Mouse (Mus musculus) MEL (cell line): ENCODE measurements around the gene Nf1. TPM values are rescaled to one million over a fixed set of nuclear protein-coding genes. Genes with fewer than 3 reads are reported as not detected.

ENCODE experiments used
- DNase-seq: peaks from one replicate; pipeline ENCODE4 v3.0.0; 2011; ENCODE audit warnings: low read depth, low spot score
- H3K27ac ChIP-seq: 2 replicates; pipeline ENCODE4 v1.5.1; 2012; ENCODE audit warnings: low read depth, mild to moderate bottlenecking, control low read depth, low read length, moderate library complexity; ENCODE audit not compliant: control insufficient read depth
- H3K27me3 ChIP-seq, 2 experiments: fragments of 150-350 bp in 1 of 2; sonication (generic) in 1 of 2; 2 replicates each; pipeline ENCODE4 v1.6.1; 2012; ENCODE audit warnings: low read length in 2 of 2, mild to moderate bottlenecking in 2 of 2, improper control_type of control experiment in 1 of 2, moderate library complexity in 1 of 2; ENCODE audit not compliant: insufficient read depth in 2 of 2, control insufficient read depth in 1 of 2
- H3K36me3 ChIP-seq, 2 experiments: 2 replicates each; pipeline ENCODE4 v1.6.1; 2012 to 2014; ENCODE audit warnings: low read length in 2 of 2, improper control_type of control experiment in 1 of 2, inconsistent platforms in 1 of 2, mild to moderate bottlenecking in 1 of 2; ENCODE audit not compliant: insufficient read depth in 2 of 2, control insufficient read depth in 1 of 2
- H3K4me1 ChIP-seq, 2 experiments: fragments of 150-350 bp in 1 of 2; sonication (generic) in 1 of 2; 2 replicates each; pipeline ENCODE4 v1.6.1; 2012; ENCODE audit warnings: low read length in 2 of 2, improper control_type of control experiment in 1 of 2, mild to moderate bottlenecking in 1 of 2; ENCODE audit not compliant: insufficient read depth in 2 of 2, control insufficient read depth in 1 of 2
- H3K4me3 ChIP-seq, 2 experiments: fragments of 150-350 bp in 1 of 2; sonication (generic) in 1 of 2; 2 replicates each; pipeline ENCODE4 v1.5.1; 2012; ENCODE audit warnings: low read depth in 2 of 2, low read length in 2 of 2, mild to moderate bottlenecking in 2 of 2, moderate library complexity in 2 of 2, control low read depth in 1 of 2, improper control_type of control experiment in 1 of 2; ENCODE audit not compliant: control insufficient read depth in 1 of 2, insufficient read depth in 1 of 2
- H3K79me2 ChIP-seq: 2 replicates; pipeline ENCODE4 v1.6.1; 2012; ENCODE audit warnings: mild to moderate bottlenecking, low read length, moderate library complexity; ENCODE audit not compliant: control insufficient read depth, poor library complexity, insufficient read depth
- H3K9ac ChIP-seq: 2 replicates; pipeline ENCODE4 v1.6.1; 2012; ENCODE audit warnings: low read depth, mild to moderate bottlenecking, control low read depth, low read length, moderate library complexity; ENCODE audit not compliant: control insufficient read depth, poor library complexity, severe bottlenecking
- H3K9me3 ChIP-seq: fragments of 150-350 bp; sonication (generic); replicated peaks from 2 replicates; pipeline ENCODE4 v1.6.1; 2012; ENCODE audit warnings: mild to moderate bottlenecking, low read length, improper control_type of control experiment, moderate library complexity; ENCODE audit not compliant: insufficient read depth
- BHLHE40 ChIP-seq: IDR thresholded peaks from 2 replicates; pipeline ENCODE4 v1.6.1; 2012; ENCODE audit warnings: low read depth, mild to moderate bottlenecking, inconsistent platforms, low read length, improper control_type of control experiment, borderline replicate concordance
- CHD1 ChIP-seq: IDR thresholded peaks from 2 replicates; pipeline ENCODE4 v1.6.1; 2012; ENCODE audit warnings: low read depth, mild to moderate bottlenecking, inconsistent platforms, low read length, improper control_type of control experiment
- CTCF ChIP-seq, 3 experiments: IDR thresholded peaks in 2 of 3; conservative IDR thresholded peaks in 1 of 3; 2 replicates each; pipeline ENCODE4 v1.5.1; 2011 to 2012; ENCODE audit warnings: low read length in 3 of 3, low read depth in 2 of 3, mild to moderate bottlenecking in 2 of 3, improper control_type of control experiment in 1 of 3, inconsistent platforms in 1 of 3, mixed read lengths in 1 of 3, moderate library complexity in 1 of 3; ENCODE audit not compliant: control insufficient read depth in 1 of 3, insufficient read depth in 1 of 3, poor library complexity in 1 of 3, severe bottlenecking in 1 of 3
- ELF1 ChIP-seq: IDR thresholded peaks from 2 replicates; pipeline ENCODE4 v1.6.1; 2014; ENCODE audit warnings: low read depth, mild to moderate bottlenecking, inconsistent platforms, low read length, improper control_type of control experiment, moderate library complexity
- EP300 ChIP-seq, 2 experiments: IDR thresholded peaks; 2 replicates each; pipeline ENCODE4 v1.6.1; 2011; ENCODE audit warnings: improper control_type of control experiment in 2 of 2, low read length in 2 of 2, low read depth in 1 of 2, mild to moderate bottlenecking in 1 of 2
- HCFC1 ChIP-seq: IDR thresholded peaks from 2 replicates; pipeline ENCODE4 v1.6.1; 2012; ENCODE audit warnings: low read depth, mild to moderate bottlenecking, inconsistent platforms, low read length, improper control_type of control experiment, moderate library complexity
- JUND ChIP-seq: IDR thresholded peaks from 2 replicates; pipeline ENCODE4 v1.6.1; 2011; ENCODE audit warnings: low read depth, mild to moderate bottlenecking, improper control_type of control experiment, low read length
- MAFK ChIP-seq: IDR thresholded peaks from 2 replicates; pipeline ENCODE4 v1.6.1; 2011; ENCODE audit warnings: low read depth, mild to moderate bottlenecking, low read length, improper control_type of control experiment, borderline replicate concordance
- MAX ChIP-seq: IDR thresholded peaks from 2 replicates; pipeline ENCODE4 v1.6.1; 2011; ENCODE audit warnings: low read length, improper control_type of control experiment
- MEF2A ChIP-seq: IDR thresholded peaks from 2 replicates; pipeline ENCODE4 v1.6.1; 2014; ENCODE audit warnings: low read depth, mild to moderate bottlenecking, inconsistent platforms, low read length, improper control_type of control experiment; ENCODE audit not compliant: poor library complexity, insufficient replicate concordance, severe bottlenecking; ENCODE audit errors: extremely low read depth
- MXI1 ChIP-seq: IDR thresholded peaks from 2 replicates; pipeline ENCODE4 v1.6.1; 2011; ENCODE audit warnings: mild to moderate bottlenecking, low read depth, low read length, improper control_type of control experiment
- MYB ChIP-seq: IDR thresholded peaks from 2 replicates; pipeline ENCODE4 v1.6.1; 2011; ENCODE audit warnings: mild to moderate bottlenecking, low read depth, low read length, improper control_type of control experiment
- POLR2AphosphoS2 ChIP-seq: IDR thresholded peaks from 2 replicates; pipeline ENCODE4 v1.6.1; 2011; ENCODE audit warnings: low read length, improper control_type of control experiment
- RAD21 ChIP-seq: IDR thresholded peaks from 2 replicates; pipeline ENCODE4 v1.6.1; 2011; ENCODE audit warnings: mild to moderate bottlenecking, low read depth, low read length, improper control_type of control experiment
- RCOR1 ChIP-seq: IDR thresholded peaks from 2 replicates; pipeline ENCODE4 v1.6.1; 2012; ENCODE audit warnings: low read depth, mild to moderate bottlenecking, inconsistent platforms, low read length, improper control_type of control experiment
- SMC3 ChIP-seq: IDR thresholded peaks from 2 replicates; pipeline ENCODE4 v1.6.1; 2011; ENCODE audit warnings: low read depth, low read length, improper control_type of control experiment
- TAL1 ChIP-seq: IDR thresholded peaks from 2 replicates; pipeline ENCODE4 v1.6.1; 2012; ENCODE audit warnings: mild to moderate bottlenecking, inconsistent platforms, low read length, moderate library complexity, mixed read lengths
- TBP ChIP-seq: IDR thresholded peaks from 2 replicates; pipeline ENCODE4 v1.8.0; 2011; ENCODE audit warnings: low read depth, low read length, improper control_type of control experiment
- UBTF ChIP-seq: IDR thresholded peaks from 2 replicates; pipeline ENCODE4 v1.6.1; 2012; ENCODE audit warnings: low read depth, mild to moderate bottlenecking, inconsistent platforms, low read length, improper control_type of control experiment, moderate library complexity, borderline replicate concordance; ENCODE audit not compliant: insufficient read depth
- USF1 ChIP-seq: IDR thresholded peaks from 2 replicates; pipeline ENCODE4 v1.6.1; 2014; ENCODE audit warnings: low read depth, mild to moderate bottlenecking, inconsistent platforms, low read length, improper control_type of control experiment, moderate library complexity
- USF2 ChIP-seq, 2 experiments: IDR thresholded peaks; 2 replicates each; pipeline ENCODE4 v1.6.1; 2011 to 2012; ENCODE audit warnings: improper control_type of control experiment in 2 of 2, low read length in 2 of 2, borderline replicate concordance in 1 of 2, inconsistent platforms in 1 of 2, low read depth in 1 of 2, mild to moderate bottlenecking in 1 of 2; ENCODE audit not compliant: insufficient read depth in 1 of 2
- ZC3H11A ChIP-seq: IDR thresholded peaks from 2 replicates; pipeline ENCODE4 v1.6.1; 2012; ENCODE audit warnings: low read depth, mild to moderate bottlenecking, inconsistent platforms, low read length, improper control_type of control experiment
- ZNF384 ChIP-seq: IDR thresholded peaks from 2 replicates; pipeline ENCODE4 v1.6.1; 2012; ENCODE audit warnings: low read depth, mild to moderate bottlenecking, inconsistent platforms, low read length, improper control_type of control experiment
- polyA plus RNA-seq, 2 experiments: library from polyadenylated mRNA; stranded (reverse) in 1 of 2; unstranded in 1 of 2; fragments of >175 nt in 1 of 2; fragments of >200 nt in 1 of 2; gene quantifications; 2 replicates each; pipeline versions ENCODE4 v1.2.1 to v1.2.4; 2012; ENCODE audit warnings: low replicate concordance in 2 of 2, low read depth in 1 of 2; ENCODE audit not compliant: insufficient read length in 2 of 2, insufficient read depth in 1 of 2, missing spikeins in 1 of 2
- total RNA-seq: library from RNA; depleted of rRNA; stranded (reverse); fragments of 300-350 nt; gene quantifications from 2 replicates; pipeline ENCODE4 v1.2.3, GENCODE M21; 2012

Gene Nf1
- total and polyA plus RNA-seq, 3 experiments, result 13.2 to 108 (median 20.3) TPM

- Histone ChIP-seq H3K36me3 (peaks cover 0 to 16% of the 10 kb centered on the region in 2 experiments; a peak in 2 of 4 replicates), H3K27ac (no peak overlapping the region), H3K79me2 (no peaks in the 10 kb centered on the region), H3K4me3 (no peak overlapping the region), H3K9ac (no peak overlapping the region), H3K4me1 (no peaks in the 10 kb centered on the region), H3K9me3 (no peaks in the 10 kb centered on the region), H3K27me3 (no peaks in the 10 kb centered on the region)
- TF ChIP-seq CHD1 (no peak), RCOR1 (no peak), ELF1 (no peak), RAD21 (no peak), MAX (no peak), ZNF384 (no peak), POLR2AphosphoS2 (no peak)
- no peak for DNase-seq
Measured at GRCm38 (mm10) chr11:79570319-79570718, 230.8 kb downstream of the Nf1 start.

DNA sequence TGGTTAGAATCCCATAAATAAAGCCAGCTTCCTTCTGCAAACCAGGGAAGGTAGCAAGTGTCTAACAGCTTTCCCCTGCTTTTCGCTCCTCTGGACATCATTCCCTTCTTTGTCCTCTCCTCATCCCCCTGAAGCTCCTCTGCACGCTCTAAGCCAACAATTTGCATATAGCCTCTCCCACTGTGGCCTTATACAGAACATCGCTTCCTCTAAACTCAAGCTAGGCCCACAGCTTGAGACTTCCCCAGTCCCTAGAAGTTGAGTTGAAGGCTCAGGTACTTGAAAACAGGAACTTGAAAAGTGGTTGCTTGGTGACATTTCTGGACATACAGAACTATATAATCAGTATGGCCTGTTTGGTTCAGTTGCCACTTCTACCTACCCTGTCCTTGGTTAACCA lies 234.3 kb downstream of the Nf1 start:
- H3K27ac ChIP-seq, result no peak overlapping the region
- no peaks in the 10 kb centered on the region for H3K9me3 ChIP-seq
- no peaks in the 10 kb centered on the region for H3K27me3 ChIP-seq
- peaks cover 0 to 14% of the 10 kb centered on the region in 2 experiments; a peak in 2 of 4 replicates for H3K36me3 ChIP-seq
- no peak for TF ChIP-seq MEF2A
- no peak for TF ChIP-seq MAFK
- TF ChIP-seq CTCF (IDR thresholded peaks at IDR 0.05 in 2 of 3, conservative IDR thresholded peaks at IDR 0.05 in 1 of 3; ENCODE audit: control insufficient read depth in 1 of 3, insufficient read depth in 1 of 3, low read depth in 2 of 3, low read length in 3 of 3, poor library complexity in 1 of 3, severe bottlenecking in 1 of 3), result no peak
- TF ChIP-seq JUND, result no peak
- TF ChIP-seq ZC3H11A, result no peak
- no peak for TF ChIP-seq MYB
- no peak for TF ChIP-seq MAX
- TF ChIP-seq UBTF, result no peak
- no peak for TF ChIP-seq EP300 (IDR thresholded peaks at IDR 0.05; ENCODE audit: low read depth in 1 of 2, low read length in 2 of 2)
- TF ChIP-seq USF2 (IDR thresholded peaks at IDR 0.05; ENCODE audit: borderline replicate concordance in 1 of 2, insufficient read depth in 1 of 2, low read depth in 1 of 2, low read length in 2 of 2), result no peak
- TF ChIP-seq TAL1, result no peak
- TF ChIP-seq MXI1, result no peak
- TF ChIP-seq SMC3, result no peak
- TF ChIP-seq USF1, result no peak
- TF ChIP-seq BHLHE40, result no peak
- TF ChIP-seq TBP, result no peak
- no peak for TF ChIP-seq HCFC1
- peak; percentile 69 for DNase-seq
- H3K79me2 ChIP-seq, result no peaks in the 10 kb centered on the region
- no peak overlapping the region for H3K4me3 ChIP-seq
- no peak overlapping the region for H3K9ac ChIP-seq
- no peaks in the 10 kb centered on the region for H3K4me1 ChIP-seq
